Mouse (Mus musculus) cerebellum, adult 2 months (tissue): ENCODE measurements around the gene Crb1.

Experiments
- CTCF ChIP-seq: fragments of 200-500 bp; IDR thresholded peaks from 2 replicates; pipeline ENCODE4 v1.5.1; 2011; ENCODE audit warnings: low read depth, mild to moderate bottlenecking, control low read depth, low read length, moderate library complexity, borderline replicate concordance; ENCODE audit not compliant: insufficient read depth
- POLR2A ChIP-seq: fragments of 200-500 bp; IDR thresholded peaks from 2 replicates; pipeline ENCODE4 v1.6.1; 2011; ENCODE audit warnings: low read length, control low read depth, borderline replicate concordance; ENCODE audit not compliant: insufficient read depth

DNA sequence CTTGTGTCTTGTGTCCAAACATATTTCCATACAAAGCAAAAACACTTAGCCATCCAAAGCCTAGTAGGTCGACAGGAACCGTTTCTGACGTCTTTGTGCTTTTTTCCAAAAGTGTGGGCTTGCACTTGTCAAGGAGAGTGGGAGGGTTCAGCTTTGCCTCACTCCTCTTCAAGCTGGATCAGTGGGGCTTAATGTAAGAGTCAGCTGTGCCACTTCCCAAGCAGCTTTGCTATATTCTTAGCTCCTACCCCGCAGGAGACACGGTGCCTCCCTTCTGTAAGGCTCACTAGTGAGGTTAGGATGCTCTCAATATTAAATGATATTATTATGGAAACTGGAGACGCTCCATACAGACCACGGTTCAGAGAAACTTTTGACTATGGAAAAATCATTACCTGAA, 121.3 kb downstream of the Crb1 start:
- TF ChIP-seq CTCF (no peak), POLR2A (no peak)
